Mouse (Mus musculus): ENCODE data around the gene Arid1b. TPM values are rescaled to one million over a fixed set of nuclear protein-coding genes. Genes with fewer than 3 reads are reported as not detected.

Gene Arid1b
- total and polyA plus RNA-seq, 3 experiments = 6.1 to 12.4 (median 9.7) TPM

DNA sequence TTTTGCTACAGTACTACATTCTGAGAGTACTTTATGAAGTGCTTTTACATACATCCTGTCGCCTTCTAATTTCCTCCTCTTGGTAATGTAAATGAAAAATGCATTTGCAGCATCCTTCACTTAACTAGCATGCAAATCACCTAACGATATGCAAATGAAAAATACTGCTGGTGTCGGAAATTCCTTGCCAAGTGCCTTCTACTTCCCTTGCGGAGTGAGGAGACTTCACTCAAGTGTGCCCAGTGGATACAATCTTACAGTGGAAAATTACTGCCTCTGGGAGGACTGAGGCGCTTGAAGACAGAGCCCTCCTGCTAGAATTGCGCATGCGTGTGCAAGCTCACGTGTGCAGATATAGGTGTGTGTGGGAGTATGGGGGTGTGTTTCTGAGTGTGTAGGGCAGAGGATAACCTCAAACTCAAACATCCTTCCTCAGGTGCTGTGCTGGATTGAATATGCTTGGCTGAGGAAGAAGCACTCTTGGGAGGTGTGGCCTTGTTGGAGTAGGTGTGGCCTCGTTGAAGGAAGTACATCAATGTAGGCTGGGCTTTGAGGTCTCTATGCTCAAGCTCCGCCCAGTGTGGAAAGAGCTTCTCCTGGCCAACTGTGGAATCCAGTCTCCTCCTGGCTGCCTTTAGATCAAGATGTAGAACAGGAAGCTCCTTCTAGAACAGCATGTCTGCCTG, 29.8 kb upstream of the Arid1b start:
- Histone ChIP-seq H3K79me2 (replicated peaks; ENCODE audit: control insufficient read depth, extremely low read depth, insufficient read depth, poor library complexity, severe bottlenecking) (no peaks in the 10 kb centered on the region), H3K9me3 (replicated peaks; ENCODE audit: low read length) (no peaks in the 10 kb centered on the region), H3K4me3 (replicated peaks in 1 of 3; ENCODE audit: low read depth in 2 of 3, low read length in 2 of 3, poor library complexity in 1 of 3) (no peak overlapping the region), H3K4me2 (ENCODE audit: insufficient read depth, low read depth, poor library complexity, severe bottlenecking) (no peak overlapping the region), H3K27me3 (replicated peaks) (no peaks in the 10 kb centered on the region), H3K9ac (ENCODE audit: insufficient read depth, low read depth) (no peak overlapping the region), H3K27ac (ENCODE audit: insufficient read depth, low read depth) (no peak overlapping the region), H3K36me3 (replicated peaks in 1 of 2; ENCODE audit: control insufficient read depth in 1 of 2, insufficient read depth in 1 of 2, low read length in 1 of 2) (no peaks in the 10 kb centered on the region), H3K4me1 (ENCODE audit: control insufficient read depth in 1 of 2, insufficient read depth in 2 of 2) (peaks cover 0 to 7% of the 10 kb centered on the region in 2 experiments; a peak in 1 of 4 replicates)
- dilution Hi-C loops (cut with MboI; ENCODE audit: extremely low pct_ligation_motif_present, extremely low pct_unique_long_range_greater_than_20kb, low sequenced_read_pairs) = no loop called here
- TF ChIP-seq HCFC1 (IDR thresholded peaks at IDR 0.05; ENCODE audit: low read depth, low read length) (no peak), PAX5 (IDR thresholded peaks at IDR 0.05; ENCODE audit: low read length) (no peak), CTCF (conservative IDR thresholded peaks at IDR 0.05 in 1 of 2, IDR thresholded peaks at IDR 0.05 in 1 of 2; ENCODE audit: low read depth in 2 of 2, low read length in 2 of 2) (no peak), SIN3A (IDR thresholded peaks at IDR 0.05; ENCODE audit: low read length) (no peak), UBTF (IDR thresholded peaks at IDR 0.05; ENCODE audit: low read depth, low read length) (no peak), SMC3 (IDR thresholded peaks at IDR 0.05; ENCODE audit: low read depth, low read length) (no peak), KAT2A (IDR thresholded peaks at IDR 0.05; ENCODE audit: insufficient replicate concordance, low read length) (no peak), MEF2A (IDR thresholded peaks at IDR 0.05; ENCODE audit: borderline replicate concordance, low read depth, low read length) (no peak), GABPA (IDR thresholded peaks at IDR 0.05; ENCODE audit: insufficient replicate concordance, low read depth, low read length) (no peak), CHD2 (IDR thresholded peaks at IDR 0.05; ENCODE audit: low read length) (no peak)
- DNase-seq (ENCODE audit: extremely low read depth) = peak; percentile 16
- in situ Hi-C loops (cut with MboI; ENCODE audit: low pct_ligation_motif_present, low pct_unique_long_range_greater_than_20kb, low sequenced_read_pairs) = no loop called here

DNA sequence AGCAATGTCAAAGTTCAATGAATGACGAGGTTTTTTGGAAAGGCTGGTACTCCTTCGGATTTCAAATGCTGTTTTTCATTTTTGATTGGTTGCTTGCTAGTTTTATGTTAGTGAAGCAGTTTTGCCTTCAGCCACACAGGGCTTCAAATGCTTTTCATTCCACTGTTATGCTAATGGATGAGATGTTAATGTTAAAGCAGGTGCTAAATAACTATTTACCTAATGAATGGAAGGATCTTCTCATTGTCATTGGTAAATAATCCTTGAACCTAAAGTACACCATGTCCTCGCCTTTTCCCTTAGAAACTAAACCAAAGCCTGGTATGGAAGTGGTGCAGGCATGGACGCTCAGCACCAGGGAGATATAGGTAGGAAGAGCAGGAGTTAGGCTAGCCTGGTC, 26.9 kb upstream of the Arid1b start:
- in situ Hi-C loops (cut with MboI; ENCODE audit: low pct_ligation_motif_present, low pct_unique_long_range_greater_than_20kb, low sequenced_read_pairs) (no loop called here), dilution Hi-C loops (cut with MboI; ENCODE audit: extremely low pct_ligation_motif_present, extremely low pct_unique_long_range_greater_than_20kb, low sequenced_read_pairs) (no loop called here)
- H3K4me2 ChIP-seq (ENCODE audit: insufficient read depth, low read depth, poor library complexity, severe bottlenecking) = no peak overlapping the region
- H3K4me1 ChIP-seq (ENCODE audit: control insufficient read depth in 1 of 2, insufficient read depth in 2 of 2) = peaks cover 0 to 7% of the 10 kb centered on the region in 2 experiments; a peak in 1 of 4 replicates
- no peak for TF ChIP-seq EP300 (IDR thresholded peaks at IDR 0.05; ENCODE audit: low read length)
- TF ChIP-seq PAX5 (IDR thresholded peaks at IDR 0.05; ENCODE audit: low read length) = no peak
- TF ChIP-seq POLR2A (IDR thresholded peaks at IDR 0.05; ENCODE audit: low read depth, low read length) = no peak
- TF ChIP-seq MAFK (IDR thresholded peaks at IDR 0.05; ENCODE audit: insufficient replicate concordance, low read length) = no peak
- no peak for TF ChIP-seq RCOR1 (conservative IDR thresholded peaks at IDR 0.05; ENCODE audit: low read depth, low read length)
- TF ChIP-seq ZKSCAN1 (IDR thresholded peaks at IDR 0.05; ENCODE audit: borderline replicate concordance, low read depth, low read length) = no peak
- TF ChIP-seq ZC3H11A (IDR thresholded peaks at IDR 0.05; ENCODE audit: low read depth, low read length) = no peak
- no peak overlapping the region for H3K27ac ChIP-seq (ENCODE audit: insufficient read depth, low read depth)
- no peak overlapping the region for H3K4me3 ChIP-seq (replicated peaks in 1 of 3; ENCODE audit: low read depth in 2 of 3, low read length in 2 of 3, poor library complexity in 1 of 3)
- H3K36me3 ChIP-seq (replicated peaks in 1 of 2; ENCODE audit: control insufficient read depth in 1 of 2, insufficient read depth in 1 of 2, low read length in 1 of 2) = no peaks in the 10 kb centered on the region
- no peaks in the 10 kb centered on the region for H3K9me3 ChIP-seq (replicated peaks; ENCODE audit: low read length)
- H3K79me2 ChIP-seq (replicated peaks; ENCODE audit: control insufficient read depth, extremely low read depth, insufficient read depth, poor library complexity, severe bottlenecking) = no peaks in the 10 kb centered on the region
- no peak overlapping the region for H3K9ac ChIP-seq (ENCODE audit: insufficient read depth, low read depth)
- DNase-seq (ENCODE audit: extremely low read depth) = no peak
- no peaks in the 10 kb centered on the region for H3K27me3 ChIP-seq (replicated peaks)

Measured in CH12.LX (cell line).